Mouse (Mus musculus): ENCODE data around the gene Lamtor2. TPM values are rescaled to one million over a fixed set of nuclear protein-coding genes. Genes with fewer than 3 reads are reported as not detected.
"Not testable (repeated sequence)": the region's sequence is repeated elsewhere in the genome, so short reads cannot be mapped to it uniquely, and the experiment has no call there.

Gene Lamtor2
- polyA plus RNA-seq, 1 experiment: 159 TPM

GRCm38 (mm10) chr3:88590246-88590645 lies 37.4 kb upstream of the Lamtor2 start:
- TF ChIP-seq CTCF (IDR thresholded peaks at IDR 0.05; ENCODE audit: borderline replicate concordance, insufficient read depth, low read depth, low read length) (no peak), POLR2A (IDR thresholded peaks at IDR 0.05; ENCODE audit: borderline replicate concordance, insufficient read depth, low read length) (no peak)
- no peak overlapping the region for H3K27ac ChIP-seq (ENCODE audit: insufficient read depth, low read length)
- H3K4me1 ChIP-seq (ENCODE audit: control insufficient read depth, insufficient read depth, low read length): no peaks in the 10 kb centered on the region
- H3K27me3 ChIP-seq (ENCODE audit: control insufficient read depth, insufficient read depth, low read length): no peaks in the 10 kb centered on the region
- H3K4me3 ChIP-seq (replicated peaks; ENCODE audit: insufficient read depth, low read depth, low read length): no peak overlapping the region
- 33% methylated on average over 5 of the region's 5 CpGs for WGBS
- DNase-seq: no peak

GRCm38 (mm10) chr3:88586640-88587039 lies 33.8 kb upstream of the Lamtor2 start:
- DNase-seq: no peak
- Histone ChIP-seq H3K27ac (ENCODE audit: insufficient read depth, low read length) (no peak overlapping the region), H3K4me3 (replicated peaks; ENCODE audit: insufficient read depth, low read depth, low read length) (no peak overlapping the region), H3K27me3 (ENCODE audit: control insufficient read depth, insufficient read depth, low read length) (no peaks in the 10 kb centered on the region), H3K4me1 (ENCODE audit: control insufficient read depth, insufficient read depth, low read length) (no peaks in the 10 kb centered on the region)
- no peak for TF ChIP-seq CTCF (IDR thresholded peaks at IDR 0.05; ENCODE audit: borderline replicate concordance, insufficient read depth, low read depth, low read length)
- TF ChIP-seq POLR2A (IDR thresholded peaks at IDR 0.05; ENCODE audit: borderline replicate concordance, insufficient read depth, low read length): no peak
- 93% methylated on average over 5 of the region's 5 CpGs for WGBS

GRCm38 (mm10) chr3:88585769-88586168 lies 32.9 kb upstream of the Lamtor2 start:
- WGBS: 94% methylated on average over 6 of the region's 6 CpGs
- H3K4me3 ChIP-seq (replicated peaks; ENCODE audit: insufficient read depth, low read depth, low read length): no peak overlapping the region
- no peaks in the 10 kb centered on the region for H3K27me3 ChIP-seq (ENCODE audit: control insufficient read depth, insufficient read depth, low read length)
- DNase-seq: no peak
- TF ChIP-seq POLR2A (IDR thresholded peaks at IDR 0.05; ENCODE audit: borderline replicate concordance, insufficient read depth, low read length) (no peak), CTCF (IDR thresholded peaks at IDR 0.05; ENCODE audit: borderline replicate concordance, insufficient read depth, low read depth, low read length) (no peak)
- H3K4me1 ChIP-seq (ENCODE audit: control insufficient read depth, insufficient read depth, low read length): no peaks in the 10 kb centered on the region
- H3K27ac ChIP-seq (ENCODE audit: insufficient read depth, low read length): no peak overlapping the region

- peak overlapping the region; percentile 95 for H3K4me3 ChIP-seq (replicated peaks; ENCODE audit: insufficient read depth, low read depth, low read length)
- H3K27ac ChIP-seq (ENCODE audit: insufficient read depth, low read length): peak overlapping the region; percentile 88
- under 1% methylated on average over 34 of the region's 34 CpGs for WGBS
- no peaks in the 10 kb centered on the region for H3K27me3 ChIP-seq (ENCODE audit: control insufficient read depth, insufficient read depth, low read length)
- TF ChIP-seq POLR2A (IDR thresholded peaks at IDR 0.05; ENCODE audit: borderline replicate concordance, insufficient read depth, low read length) (peak; percentile 82; the same call in 1 of the 2 replicates), CTCF (IDR thresholded peaks at IDR 0.05; ENCODE audit: borderline replicate concordance, insufficient read depth, low read depth, low read length) (no peak)
- no peaks in the 10 kb centered on the region for H3K4me1 ChIP-seq (ENCODE audit: control insufficient read depth, insufficient read depth, low read length)
- peak; percentile 84 to 87 for DNase-seq
Measured at GRCm38 (mm10) chr3:88579454-88580117, 26.7 kb upstream of the Lamtor2 start.

DNA sequence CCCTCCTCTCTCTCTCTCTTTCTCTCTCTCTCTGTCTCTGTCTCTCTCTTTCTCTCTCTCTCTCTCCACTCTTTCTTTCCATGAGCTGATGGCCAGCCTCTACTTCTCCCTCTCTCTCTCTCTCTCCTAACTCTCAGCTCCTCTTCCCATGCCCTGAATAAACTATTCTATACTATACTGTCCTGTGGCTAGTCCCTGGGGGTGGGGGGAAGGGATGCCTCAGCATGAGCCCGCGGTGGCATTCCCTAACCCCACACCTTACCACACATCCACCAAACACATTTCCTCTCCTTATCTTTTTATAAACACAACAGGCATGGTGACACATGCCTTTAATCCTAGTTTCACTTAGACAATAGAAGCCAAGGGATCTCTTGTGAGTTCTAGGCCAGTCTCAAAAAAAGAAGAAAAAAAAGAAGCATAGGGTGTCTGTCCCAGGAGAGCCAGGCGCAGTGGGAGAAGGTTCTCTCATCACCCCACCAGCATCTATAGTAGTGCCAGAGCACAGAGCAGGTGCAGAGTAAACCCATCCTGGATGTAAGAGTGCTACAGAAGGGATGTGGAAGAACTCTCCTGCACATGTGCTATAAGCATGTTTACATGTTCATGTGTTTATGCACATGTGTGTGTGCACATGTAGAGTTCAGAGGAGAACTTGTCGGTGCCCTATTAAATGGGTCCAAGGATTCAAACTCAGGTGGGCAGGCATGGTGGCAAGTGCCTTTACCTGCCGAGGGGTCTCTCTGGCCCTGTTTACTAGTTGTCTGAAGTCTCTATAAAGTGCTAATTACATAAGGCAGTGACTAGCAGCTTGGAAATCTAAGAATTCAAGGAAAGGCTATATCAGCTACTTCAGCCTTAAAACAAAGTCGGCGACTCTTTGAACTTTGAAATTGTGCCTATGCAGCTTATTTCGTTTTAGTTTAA lies 25.9 kb upstream of the Lamtor2 start:
- no peak overlapping the region for H3K27ac ChIP-seq (ENCODE audit: insufficient read depth, low read length)

GRCm38 (mm10) chr3:88577846-88578245 lies 25.0 kb upstream of the Lamtor2 start:
- not testable (repeated sequence) for DNase-seq; H3K4me3 ChIP-seq (replicated peaks; ENCODE audit: insufficient read depth, low read depth, low read length); H3K27me3 ChIP-seq (ENCODE audit: control insufficient read depth, insufficient read depth, low read length); H3K4me1 ChIP-seq (ENCODE audit: control insufficient read depth, insufficient read depth, low read length); H3K27ac ChIP-seq (ENCODE audit: insufficient read depth, low read length)
- WGBS: 82% methylated on average over 5 of the region's 5 CpGs

More for the DNA sequence above, 25.9 kb upstream of the Lamtor2 start:
- Histone ChIP-seq H3K27me3 (ENCODE audit: control insufficient read depth, insufficient read depth, low read length) (no peaks in the 10 kb centered on the region), H3K4me3 (replicated peaks; ENCODE audit: insufficient read depth, low read depth, low read length) (peak overlapping the region; percentile 95), H3K4me1 (ENCODE audit: control insufficient read depth, insufficient read depth, low read length) (no peaks in the 10 kb centered on the region)
- no peak for TF ChIP-seq POLR2A (IDR thresholded peaks at IDR 0.05; ENCODE audit: borderline replicate concordance, insufficient read depth, low read length)
- TF ChIP-seq CTCF (IDR thresholded peaks at IDR 0.05; ENCODE audit: borderline replicate concordance, insufficient read depth, low read depth, low read length): no peak
- no peak for DNase-seq
- WGBS: 54% methylated on average over 8 of the region's 8 CpGs

GRCm38 (mm10) chr3:88575540-88575939 lies 22.7 kb upstream of the Lamtor2 start, which contains the start of gene Ssr2:
Ssr2 (plus strand) TSS chr3:88575876.
- WGBS: 89% methylated on average over 3 of the region's 3 CpGs
- no peak for DNase-seq
- TF ChIP-seq POLR2A (IDR thresholded peaks at IDR 0.05; ENCODE audit: borderline replicate concordance, insufficient read depth, low read length) (no peak), CTCF (IDR thresholded peaks at IDR 0.05; ENCODE audit: borderline replicate concordance, insufficient read depth, low read depth, low read length) (no peak)

DNA sequence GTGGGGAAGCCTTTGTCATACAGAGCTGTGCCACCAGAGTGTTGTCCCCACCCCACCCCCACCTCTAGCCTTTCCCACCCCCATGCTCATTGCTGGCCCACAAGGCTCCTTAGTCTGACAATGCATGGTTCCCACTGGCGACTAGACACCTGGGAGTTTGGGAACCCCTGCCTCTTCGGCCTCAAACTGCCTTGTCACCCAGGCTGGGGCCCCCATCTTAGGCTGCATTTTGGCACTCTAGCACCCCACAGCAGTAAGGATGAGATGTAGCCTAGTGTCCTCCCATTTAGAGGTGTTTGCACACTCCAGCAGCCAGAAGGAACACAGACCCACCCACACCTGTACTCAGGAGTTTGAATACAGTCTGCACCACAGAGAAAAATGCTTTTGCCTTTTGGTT lies 20.9 kb upstream of the Lamtor2 start:
- Histone ChIP-seq H3K4me1 (ENCODE audit: control insufficient read depth, insufficient read depth, low read length) (no peaks in the 10 kb centered on the region), H3K4me3 (replicated peaks; ENCODE audit: insufficient read depth, low read depth, low read length) (no peak overlapping the region), H3K27me3 (ENCODE audit: control insufficient read depth, insufficient read depth, low read length) (no peaks in the 10 kb centered on the region), H3K27ac (ENCODE audit: insufficient read depth, low read length) (no peak overlapping the region)
- no peak for DNase-seq
- 69% methylated on average over 2 of the region's 2 CpGs for WGBS
- TF ChIP-seq CTCF (IDR thresholded peaks at IDR 0.05; ENCODE audit: borderline replicate concordance, insufficient read depth, low read depth, low read length) (no peak), POLR2A (IDR thresholded peaks at IDR 0.05; ENCODE audit: borderline replicate concordance, insufficient read depth, low read length) (no peak)

More at GRCm38 (mm10) chr3:88575540-88575939, 22.7 kb upstream of the Lamtor2 start, which contains the start of gene Ssr2:
- Histone ChIP-seq H3K4me1 (ENCODE audit: control insufficient read depth, insufficient read depth, low read length) (no peaks in the 10 kb centered on the region), H3K4me3 (replicated peaks; ENCODE audit: insufficient read depth, low read depth, low read length) (no peak within 1 kb of the TSS), H3K27ac (ENCODE audit: insufficient read depth, low read length) (no peak within 1 kb of the TSS), H3K27me3 (ENCODE audit: control insufficient read depth, insufficient read depth, low read length) (no peaks in the 10 kb centered on the region)
